Mouse (Mus musculus): ENCODE measurements around the gene Lyzl4. TPM values are rescaled to one million over a fixed set of nuclear protein-coding genes. Genes with fewer than 3 reads are reported as not detected.
A peak's percentile ranks its signal among the peaks of the same experiment; 100 is the strongest.

Gene Lyzl4
- polyA plus RNA-seq, 1 experiment, result 0.31 TPM

DNA sequence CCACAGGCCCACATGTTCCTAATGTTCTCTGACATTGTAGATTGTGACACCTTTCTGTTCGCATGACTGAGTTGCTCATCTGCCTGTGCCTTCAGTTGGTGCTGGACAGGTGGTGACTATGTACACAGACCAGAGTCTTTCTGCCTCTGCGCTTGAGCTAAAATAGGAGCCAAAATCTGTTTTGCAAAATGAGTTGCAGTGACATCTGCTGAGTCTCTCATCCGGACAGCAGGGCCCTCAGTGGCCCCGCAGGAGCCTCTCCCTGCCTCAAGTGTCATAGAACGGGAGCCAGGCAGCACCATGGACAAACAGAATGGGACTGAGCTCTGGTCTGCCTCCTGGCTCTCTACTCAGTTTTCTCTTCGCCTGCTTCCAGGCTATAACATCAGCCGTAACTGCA, 17.9 kb upstream of the Lyzl4 start:
- no peak overlapping the region for H3K4me3 ChIP-seq (ENCODE audit: control insufficient read depth, insufficient read depth, low read length)
- H3K27ac ChIP-seq (ENCODE audit: control insufficient read depth, insufficient read depth, low read length), result no peak overlapping the region
- H3K27me3 ChIP-seq (ENCODE audit: control insufficient read depth, insufficient read depth, low read length), result no peaks in the 10 kb centered on the region
- no peaks in the 10 kb centered on the region for H3K36me3 ChIP-seq (ENCODE audit: control insufficient read depth, insufficient read depth, low read length)
- TF ChIP-seq CTCF (IDR thresholded peaks at IDR 0.05; ENCODE audit: borderline replicate concordance, control insufficient read depth, extremely low read depth, insufficient read depth, low read length, poor library complexity) (no peak), POLR2A (IDR thresholded peaks at IDR 0.05; ENCODE audit: control insufficient read depth, extremely low read depth, insufficient read depth, low read length, poor library complexity) (no peak)
- no peaks in the 10 kb centered on the region for H3K4me1 ChIP-seq (replicated peaks; ENCODE audit: control insufficient read depth, insufficient read depth, low read length)
- DNase-seq, result no peak
- 96% methylated on average over 7 of the region's 7 CpGs for WGBS

DNA sequence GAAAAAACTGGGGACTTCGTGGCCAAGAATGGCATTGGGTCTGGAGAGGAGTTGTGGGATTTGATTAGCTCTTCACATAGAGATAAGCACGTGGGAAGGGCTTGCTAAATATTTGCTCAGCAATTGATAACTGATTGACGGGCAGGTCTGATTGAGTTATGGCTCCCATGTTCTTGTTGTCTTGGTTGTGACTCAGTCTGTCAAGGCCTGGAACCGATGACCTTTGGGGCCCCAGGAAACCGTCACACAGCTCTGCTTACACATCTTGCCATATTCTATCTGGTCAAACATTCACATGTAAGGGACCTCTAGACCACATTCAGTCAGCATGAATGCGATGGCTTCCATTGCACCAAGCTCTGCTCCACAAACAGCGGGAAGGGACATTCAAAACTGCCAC, 16.4 kb upstream of the Lyzl4 start:
- no peaks in the 10 kb centered on the region for H3K27me3 ChIP-seq (ENCODE audit: control insufficient read depth, insufficient read depth, low read length)
- H3K4me1 ChIP-seq (replicated peaks; ENCODE audit: control insufficient read depth, insufficient read depth, low read length), result no peaks in the 10 kb centered on the region
- H3K4me3 ChIP-seq (ENCODE audit: control insufficient read depth, insufficient read depth, low read length), result no peak overlapping the region
- WGBS, result 88% methylated on average over 7 of the region's 7 CpGs
- H3K36me3 ChIP-seq (ENCODE audit: control insufficient read depth, insufficient read depth, low read length), result no peaks in the 10 kb centered on the region
- no peak overlapping the region for H3K27ac ChIP-seq (ENCODE audit: control insufficient read depth, insufficient read depth, low read length)
- no peak for DNase-seq
- TF ChIP-seq POLR2A (IDR thresholded peaks at IDR 0.05; ENCODE audit: control insufficient read depth, extremely low read depth, insufficient read depth, low read length, poor library complexity) (no peak), CTCF (IDR thresholded peaks at IDR 0.05; ENCODE audit: borderline replicate concordance, control insufficient read depth, extremely low read depth, insufficient read depth, low read length, poor library complexity) (no peak)

DNA sequence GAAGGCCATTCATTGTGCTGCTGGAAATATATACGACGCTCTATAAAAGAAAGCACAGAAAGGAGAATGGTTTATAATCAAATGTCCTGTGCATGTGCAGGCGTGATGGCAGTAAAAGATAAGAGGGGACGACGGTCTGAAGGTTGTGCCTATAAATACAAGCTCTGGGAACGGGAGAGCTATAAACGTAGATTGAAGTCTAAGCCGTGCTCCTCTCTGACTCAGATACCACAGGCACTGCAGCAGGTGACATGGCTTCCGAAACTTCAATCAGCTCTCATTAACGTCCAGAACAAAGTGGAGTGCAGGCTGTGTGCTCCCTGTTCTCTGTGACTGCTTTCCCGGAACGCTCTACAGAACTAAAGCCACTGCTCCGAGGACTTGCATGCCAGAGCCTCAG, 15.2 kb upstream of the Lyzl4 start:
- 88% methylated on average over 13 of the region's 13 CpGs for WGBS
- no peak for TF ChIP-seq CTCF (IDR thresholded peaks at IDR 0.05; ENCODE audit: borderline replicate concordance, control insufficient read depth, extremely low read depth, insufficient read depth, low read length, poor library complexity)
- TF ChIP-seq POLR2A (IDR thresholded peaks at IDR 0.05; ENCODE audit: control insufficient read depth, extremely low read depth, insufficient read depth, low read length, poor library complexity), result no peak
- H3K27me3 ChIP-seq (ENCODE audit: control insufficient read depth, insufficient read depth, low read length), result no peaks in the 10 kb centered on the region
- H3K4me1 ChIP-seq (replicated peaks; ENCODE audit: control insufficient read depth, insufficient read depth, low read length), result no peaks in the 10 kb centered on the region
- no peaks in the 10 kb centered on the region for H3K36me3 ChIP-seq (ENCODE audit: control insufficient read depth, insufficient read depth, low read length)
- H3K27ac ChIP-seq (ENCODE audit: control insufficient read depth, insufficient read depth, low read length), result no peak overlapping the region
- DNase-seq, result no peak
- H3K4me3 ChIP-seq (ENCODE audit: control insufficient read depth, insufficient read depth, low read length), result no peak overlapping the region

DNA sequence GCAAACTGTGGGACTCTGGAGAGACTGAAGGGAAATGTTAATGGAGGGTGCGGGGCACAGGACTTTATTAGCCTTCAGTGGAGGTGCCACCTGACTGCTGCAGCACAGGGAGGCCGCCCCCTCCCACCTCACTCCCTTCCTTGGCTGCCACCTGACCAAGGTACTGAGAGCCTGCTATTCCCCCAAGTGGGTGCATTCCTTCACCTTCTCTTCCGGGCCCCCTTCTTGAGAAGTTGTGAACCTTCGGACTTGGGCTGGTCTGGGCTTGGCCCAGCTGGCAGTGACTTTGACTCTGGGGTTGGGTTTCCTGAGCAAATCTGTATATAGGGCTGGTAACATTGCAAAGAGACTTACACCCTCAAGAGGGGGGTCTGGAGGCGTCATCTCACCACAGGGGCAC, 14.4 kb upstream of the Lyzl4 start:
- WGBS, result 89% methylated on average over 5 of the region's 5 CpGs
- TF ChIP-seq POLR2A (IDR thresholded peaks at IDR 0.05; ENCODE audit: control insufficient read depth, extremely low read depth, insufficient read depth, low read length, poor library complexity), result no peak
- no peak for TF ChIP-seq CTCF (IDR thresholded peaks at IDR 0.05; ENCODE audit: borderline replicate concordance, control insufficient read depth, extremely low read depth, insufficient read depth, low read length, poor library complexity)
- Histone ChIP-seq H3K4me3 (ENCODE audit: control insufficient read depth, insufficient read depth, low read length) (no peak overlapping the region), H3K27me3 (ENCODE audit: control insufficient read depth, insufficient read depth, low read length) (no peaks in the 10 kb centered on the region), H3K27ac (ENCODE audit: control insufficient read depth, insufficient read depth, low read length) (no peak overlapping the region), H3K36me3 (ENCODE audit: control insufficient read depth, insufficient read depth, low read length) (no peaks in the 10 kb centered on the region), H3K4me1 (replicated peaks; ENCODE audit: control insufficient read depth, insufficient read depth, low read length) (no peaks in the 10 kb centered on the region)
- no peak for DNase-seq

DNA sequence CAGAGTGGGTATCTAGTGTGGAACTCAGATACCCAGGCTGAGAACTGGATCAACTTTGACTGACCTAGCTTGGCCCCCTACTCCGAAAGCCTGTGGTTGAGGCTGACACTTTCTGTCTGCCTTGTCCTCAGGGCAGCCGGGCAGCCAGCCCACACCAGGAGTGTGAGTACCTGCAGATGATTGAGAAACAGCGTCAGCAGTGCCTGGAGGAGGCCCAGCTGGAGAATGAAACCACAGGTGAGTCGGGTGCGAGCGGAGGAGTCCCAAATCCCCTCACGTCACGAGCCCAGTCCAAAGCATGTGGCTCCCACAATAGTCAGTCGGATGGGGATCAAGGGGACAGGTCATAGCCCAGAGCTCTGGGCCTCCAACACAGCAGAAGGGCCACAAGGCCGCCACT, 11.8 kb upstream of the Lyzl4 start:
- DNase-seq, result no peak
- no peaks in the 10 kb centered on the region for H3K27me3 ChIP-seq (ENCODE audit: control insufficient read depth, insufficient read depth, low read length)
- H3K4me3 ChIP-seq (ENCODE audit: control insufficient read depth, insufficient read depth, low read length), result no peak overlapping the region
- H3K4me1 ChIP-seq (replicated peaks; ENCODE audit: control insufficient read depth, insufficient read depth, low read length), result no peaks in the 10 kb centered on the region
- TF ChIP-seq POLR2A (IDR thresholded peaks at IDR 0.05; ENCODE audit: control insufficient read depth, extremely low read depth, insufficient read depth, low read length, poor library complexity) (no peak), CTCF (IDR thresholded peaks at IDR 0.05; ENCODE audit: borderline replicate concordance, control insufficient read depth, extremely low read depth, insufficient read depth, low read length, poor library complexity) (no peak)
- no peaks in the 10 kb centered on the region for H3K36me3 ChIP-seq (ENCODE audit: control insufficient read depth, insufficient read depth, low read length)
- H3K27ac ChIP-seq (ENCODE audit: control insufficient read depth, insufficient read depth, low read length), result no peak overlapping the region
- WGBS, result 94% methylated on average over 10 of the region's 10 CpGs

DNA sequence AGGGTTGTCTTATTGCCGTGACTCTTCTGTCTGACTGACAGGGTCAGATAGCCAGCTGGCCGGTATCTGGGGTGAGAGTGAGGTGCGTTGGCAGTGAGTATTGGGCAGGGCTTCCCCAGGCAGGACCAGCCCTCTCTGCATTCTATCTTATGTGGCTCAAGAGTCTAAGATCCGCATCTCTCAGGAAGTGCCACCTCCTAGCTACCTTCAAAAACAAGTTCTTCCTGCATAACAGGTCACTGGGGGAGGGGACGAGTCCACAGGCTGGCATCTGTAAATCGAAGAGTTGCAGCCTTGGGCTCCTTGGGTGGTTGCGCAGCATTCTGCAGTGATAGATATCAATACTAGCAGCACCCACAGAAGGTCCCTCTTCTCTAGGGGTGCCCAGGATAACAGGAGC, 5.1 kb upstream of the Lyzl4 start:
- Histone ChIP-seq H3K27ac (ENCODE audit: control insufficient read depth, insufficient read depth, low read length) (peak overlapping the region; percentile 34; the same call in 1 of the 2 replicates), H3K4me3 (ENCODE audit: control insufficient read depth, insufficient read depth, low read length) (no peak overlapping the region), H3K4me1 (replicated peaks; ENCODE audit: control insufficient read depth, insufficient read depth, low read length) (peaks cover 14% of the 10 kb centered on the region), H3K36me3 (ENCODE audit: control insufficient read depth, insufficient read depth, low read length) (no peaks in the 10 kb centered on the region), H3K27me3 (ENCODE audit: control insufficient read depth, insufficient read depth, low read length) (peaks cover 4% of the 10 kb centered on the region; the same call in 1 of the 2 replicates)
- 61% methylated on average over 7 of the region's 7 CpGs for WGBS
- no peak for TF ChIP-seq POLR2A (IDR thresholded peaks at IDR 0.05; ENCODE audit: control insufficient read depth, extremely low read depth, insufficient read depth, low read length, poor library complexity)
- TF ChIP-seq CTCF (IDR thresholded peaks at IDR 0.05; ENCODE audit: borderline replicate concordance, control insufficient read depth, extremely low read depth, insufficient read depth, low read length, poor library complexity), result no peak
- no peak for DNase-seq

DNA sequence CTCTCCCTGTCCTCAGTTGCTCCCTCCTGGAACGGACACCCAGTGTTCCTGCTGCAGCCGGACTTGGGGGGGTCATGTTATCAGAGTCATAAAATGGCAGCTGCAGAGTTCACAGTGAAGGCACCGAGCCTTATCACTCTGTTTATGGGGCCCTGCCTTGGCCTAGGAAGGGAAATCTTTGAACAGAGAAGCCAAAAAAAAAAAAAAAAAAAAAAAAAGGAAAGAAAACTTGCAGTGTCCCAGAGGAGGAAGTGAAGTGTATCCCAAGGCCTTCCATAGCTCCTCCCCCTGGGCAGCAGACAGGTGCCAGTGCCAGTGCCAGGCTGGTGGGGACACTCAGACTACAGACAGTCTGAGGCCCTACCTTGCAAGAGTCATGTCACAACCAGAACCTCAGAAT, 3.0 kb upstream of the Lyzl4 start:
- Histone ChIP-seq H3K36me3 (ENCODE audit: control insufficient read depth, insufficient read depth, low read length) (no peaks in the 10 kb centered on the region), H3K27me3 (ENCODE audit: control insufficient read depth, insufficient read depth, low read length) (peaks cover 7% of the 10 kb centered on the region; the same call in 1 of the 2 replicates), H3K4me1 (replicated peaks; ENCODE audit: control insufficient read depth, insufficient read depth, low read length) (peaks cover 25% of the 10 kb centered on the region), H3K27ac (ENCODE audit: control insufficient read depth, insufficient read depth, low read length) (no peak overlapping the region), H3K4me3 (ENCODE audit: control insufficient read depth, insufficient read depth, low read length) (no peak overlapping the region)
- WGBS, result 88% methylated on average over 3 of the region's 3 CpGs
- TF ChIP-seq POLR2A (IDR thresholded peaks at IDR 0.05; ENCODE audit: control insufficient read depth, extremely low read depth, insufficient read depth, low read length, poor library complexity) (no peak), CTCF (IDR thresholded peaks at IDR 0.05; ENCODE audit: borderline replicate concordance, control insufficient read depth, extremely low read depth, insufficient read depth, low read length, poor library complexity) (no peak)
- DNase-seq, result no peak

Measured in thymus, adult 2 months (tissue).